Mouse (Mus musculus) heart, adult 2 months (tissue): ENCODE measurements around the gene Fam71b.

Experiments
- CTCF ChIP-seq: fragments of 200-600 bp; IDR thresholded peaks from 2 replicates; pipeline ENCODE4 v1.8.1; 2022; ENCODE audit warnings: antibody characterized with exemption, mild to moderate bottlenecking, moderate library complexity
- EP300 ChIP-seq: fragments of 200-500 bp; IDR thresholded peaks from 2 replicates; pipeline ENCODE4 v1.6.1; 2011; ENCODE audit warnings: low read depth, low read length, control low read depth; ENCODE audit not compliant: insufficient read depth
- POLR2A ChIP-seq: fragments of 200-500 bp; IDR thresholded peaks from 2 replicates; pipeline ENCODE4 v1.6.1; 2011; ENCODE audit warnings: mild to moderate bottlenecking, low read depth, low read length, control low read depth; ENCODE audit not compliant: insufficient read depth

DNA sequence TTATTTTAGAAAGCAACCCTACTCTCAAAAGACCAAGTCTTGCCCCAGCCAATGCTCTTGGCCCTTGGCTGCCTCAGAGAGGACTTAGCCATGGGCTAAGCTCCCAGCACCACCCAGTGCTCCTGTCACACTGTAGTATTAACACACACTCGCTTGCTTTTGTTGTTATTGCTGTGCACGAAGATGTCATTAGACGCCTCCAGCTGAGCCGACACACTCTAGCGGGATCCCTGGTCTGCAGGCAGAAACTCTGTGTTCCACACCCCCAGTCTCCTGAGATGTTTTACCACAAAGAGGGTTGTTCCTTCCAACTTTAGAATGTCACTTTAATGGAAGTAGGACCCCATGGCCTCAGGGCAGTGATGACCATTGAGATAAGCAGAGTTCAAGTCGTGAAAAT lies 7.9 kb upstream of the Fam71b start:
- TF ChIP-seq CTCF (no peak), POLR2A (no peak), EP300 (no peak)
